Mouse (Mus musculus): Measurements from ENCODE around the gene Tnfaip8l1. TPM values are rescaled to one million over a fixed set of nuclear protein-coding genes. Genes with fewer than 3 reads are reported as not detected.

The Tnfaip8l1 gene
- polyA plus RNA-seq, 1 experiment: 2.3 TPM

- Histone ChIP-seq H3ac (ENCODE audit: control insufficient read depth, insufficient read length) (no peak overlapping the region), H3K4me2 (ENCODE audit: low read depth) (no peak overlapping the region), H3K36me3 (ENCODE audit: control insufficient read depth, insufficient read depth) (no peaks in the 10 kb centered on the region), H3K27me3 (ENCODE audit: control insufficient read depth, insufficient read depth, insufficient read length) (peaks cover 82% of the 10 kb centered on the region), H3K4me3 (no peak overlapping the region), H3K79me2 (ENCODE audit: control insufficient read depth, insufficient read depth) (no peaks in the 10 kb centered on the region)
- TF ChIP-seq TCF3 (IDR thresholded peaks at IDR 0.05; ENCODE audit: insufficient read length, low read depth): peak; percentile 2
- TF ChIP-seq MYOG (IDR thresholded peaks at IDR 0.05; ENCODE audit: control insufficient read depth in 1 of 3, insufficient read depth in 1 of 3, insufficient read length in 2 of 3, low read depth in 2 of 3): peak in 1 of 3 experiments; percentile 25
- peak in 1 of 3 experiments; percentile 7 for TF ChIP-seq MYOD1 (IDR thresholded peaks at IDR 0.05; ENCODE audit: control insufficient read depth in 1 of 3, insufficient read length in 2 of 3, low read depth in 2 of 3)
- no peak for TF ChIP-seq SRF (IDR thresholded peaks at IDR 0.05; ENCODE audit: control insufficient read depth, insufficient read length, low read depth)
Measured at GRCm38 (mm10) chr17:56144546-56144945, 17.7 kb upstream of the Tnfaip8l1 start.

GRCm38 (mm10) chr17:56146131-56146530 is 16.1 kb upstream of the Tnfaip8l1 start:
- TF ChIP-seq E2F4 (IDR thresholded peaks at IDR 0.05; ENCODE audit: insufficient read depth) (no peak), REST (IDR thresholded peaks at IDR 0.05; ENCODE audit: insufficient read depth, insufficient read length) (no peak), TCF12 (IDR thresholded peaks at IDR 0.05; ENCODE audit: insufficient read depth, poor library complexity, severe bottlenecking) (no peak), SRF (IDR thresholded peaks at IDR 0.05; ENCODE audit: control insufficient read depth, insufficient read length, low read depth) (no peak), MAX (IDR thresholded peaks at IDR 0.05; ENCODE audit: low read depth) (no peak), CEBPB (IDR thresholded peaks at IDR 0.05; ENCODE audit: insufficient read depth, poor library complexity, severe bottlenecking) (no peak), TCF3 (IDR thresholded peaks at IDR 0.05; ENCODE audit: insufficient read length, low read depth) (no peak), POLR2A (IDR thresholded peaks at IDR 0.05; ENCODE audit: insufficient read length, low read depth) (no peak), MYOD1 (IDR thresholded peaks at IDR 0.05; ENCODE audit: control insufficient read depth in 1 of 3, insufficient read length in 2 of 3, low read depth in 2 of 3) (no peak), MYOG (IDR thresholded peaks at IDR 0.05; ENCODE audit: control insufficient read depth in 1 of 3, insufficient read depth in 1 of 3, insufficient read length in 2 of 3, low read depth in 2 of 3) (no peak), USF1 (IDR thresholded peaks at IDR 0.05; ENCODE audit: low read depth) (no peak)
- H3K4me3 ChIP-seq: no peak overlapping the region
- peaks cover 73% of the 10 kb centered on the region for H3K27me3 ChIP-seq (ENCODE audit: control insufficient read depth, insufficient read depth, insufficient read length)
- H3K36me3 ChIP-seq (ENCODE audit: control insufficient read depth, insufficient read depth): no peaks in the 10 kb centered on the region
- no peak overlapping the region for H3K4me2 ChIP-seq (ENCODE audit: low read depth)
- no peaks in the 10 kb centered on the region for H3K79me2 ChIP-seq (ENCODE audit: control insufficient read depth, insufficient read depth)
- H3ac ChIP-seq (ENCODE audit: control insufficient read depth, insufficient read length): no peak overlapping the region

GRCm38 (mm10) chr17:56147420-56147819 is 14.9 kb upstream of the Tnfaip8l1 start:
- H3ac ChIP-seq (ENCODE audit: control insufficient read depth, insufficient read length): no peak overlapping the region
- H3K4me3 ChIP-seq: no peak overlapping the region
- H3K79me2 ChIP-seq (ENCODE audit: control insufficient read depth, insufficient read depth): no peaks in the 10 kb centered on the region
- no peaks in the 10 kb centered on the region for H3K36me3 ChIP-seq (ENCODE audit: control insufficient read depth, insufficient read depth)
- H3K27me3 ChIP-seq (ENCODE audit: control insufficient read depth, insufficient read depth, insufficient read length): peaks cover 65% of the 10 kb centered on the region
- TF ChIP-seq MAX (IDR thresholded peaks at IDR 0.05; ENCODE audit: low read depth) (no peak), TCF3 (IDR thresholded peaks at IDR 0.05; ENCODE audit: insufficient read length, low read depth) (peak; percentile 97), MYOD1 (IDR thresholded peaks at IDR 0.05; ENCODE audit: control insufficient read depth in 1 of 3, insufficient read length in 2 of 3, low read depth in 2 of 3) (peak; percentile 25 to 97 (median 96)), MYOG (IDR thresholded peaks at IDR 0.05; ENCODE audit: control insufficient read depth in 1 of 3, insufficient read depth in 1 of 3, insufficient read length in 2 of 3, low read depth in 2 of 3) (peak; percentile 72 to 99 (median 97)), TCF12 (IDR thresholded peaks at IDR 0.05; ENCODE audit: insufficient read depth, poor library complexity, severe bottlenecking) (peak; percentile 98)
- no peak overlapping the region for H3K4me2 ChIP-seq (ENCODE audit: low read depth)

- H3K36me3 ChIP-seq (ENCODE audit: control insufficient read depth, insufficient read depth): no peaks in the 10 kb centered on the region
- TF ChIP-seq MYOD1 (IDR thresholded peaks at IDR 0.05; ENCODE audit: control insufficient read depth in 1 of 3, insufficient read length in 2 of 3, low read depth in 2 of 3): no peak
- TF ChIP-seq MAX (IDR thresholded peaks at IDR 0.05; ENCODE audit: low read depth): no peak
- no peak for TF ChIP-seq E2F4 (IDR thresholded peaks at IDR 0.05; ENCODE audit: insufficient read depth)
- TF ChIP-seq CEBPB (IDR thresholded peaks at IDR 0.05; ENCODE audit: insufficient read depth, poor library complexity, severe bottlenecking): no peak
- no peak for TF ChIP-seq SRF (IDR thresholded peaks at IDR 0.05; ENCODE audit: control insufficient read depth, insufficient read length, low read depth)
- no peak for TF ChIP-seq TCF12 (IDR thresholded peaks at IDR 0.05; ENCODE audit: insufficient read depth, poor library complexity, severe bottlenecking)
- no peak for TF ChIP-seq USF1 (IDR thresholded peaks at IDR 0.05; ENCODE audit: low read depth)
- no peak for TF ChIP-seq MYOG (IDR thresholded peaks at IDR 0.05; ENCODE audit: control insufficient read depth in 1 of 3, insufficient read depth in 1 of 3, insufficient read length in 2 of 3, low read depth in 2 of 3)
- no peak for TF ChIP-seq REST (IDR thresholded peaks at IDR 0.05; ENCODE audit: insufficient read depth, insufficient read length)
- no peak for TF ChIP-seq POLR2A (IDR thresholded peaks at IDR 0.05; ENCODE audit: insufficient read length, low read depth)
- TF ChIP-seq TCF3 (IDR thresholded peaks at IDR 0.05; ENCODE audit: insufficient read length, low read depth): no peak
- TF ChIP-seq POLR2AphosphoS2 (IDR thresholded peaks at IDR 0.05; ENCODE audit: insufficient read length, low read depth): no peak
Measured at GRCm38 (mm10) chr17:56148280-56148679, 14.0 kb upstream of the Tnfaip8l1 start.

GRCm38 (mm10) chr17:56148790-56149618 is 13.3 kb upstream of the Tnfaip8l1 start:
- no peak overlapping the region for H3ac ChIP-seq (ENCODE audit: control insufficient read depth, insufficient read length)
- TF ChIP-seq USF1 (IDR thresholded peaks at IDR 0.05; ENCODE audit: low read depth) (no peak), POLR2AphosphoS2 (IDR thresholded peaks at IDR 0.05; ENCODE audit: insufficient read length, low read depth) (no peak), MYOG (IDR thresholded peaks at IDR 0.05; ENCODE audit: control insufficient read depth in 1 of 3, insufficient read depth in 1 of 3, insufficient read length in 2 of 3, low read depth in 2 of 3) (peak in 2 of 3 experiments; percentile 47 to 77), CEBPB (IDR thresholded peaks at IDR 0.05; ENCODE audit: insufficient read depth, poor library complexity, severe bottlenecking) (no peak), MYOD1 (IDR thresholded peaks at IDR 0.05; ENCODE audit: control insufficient read depth in 1 of 3, insufficient read length in 2 of 3, low read depth in 2 of 3) (peak in 1 of 3 experiments; percentile 49), SRF (IDR thresholded peaks at IDR 0.05; ENCODE audit: control insufficient read depth, insufficient read length, low read depth) (no peak)
- H3K79me2 ChIP-seq (ENCODE audit: control insufficient read depth, insufficient read depth): no peaks in the 10 kb centered on the region
- H3K27me3 ChIP-seq (ENCODE audit: control insufficient read depth, insufficient read depth, insufficient read length): peaks cover 62% of the 10 kb centered on the region
- no peak overlapping the region for H3K4me2 ChIP-seq (ENCODE audit: low read depth)
- H3K4me3 ChIP-seq: no peak overlapping the region
- no peaks in the 10 kb centered on the region for H3K36me3 ChIP-seq (ENCODE audit: control insufficient read depth, insufficient read depth)

More at GRCm38 (mm10) chr17:56148280-56148679, 14.0 kb upstream of the Tnfaip8l1 start:
- no peak overlapping the region for H3ac ChIP-seq (ENCODE audit: control insufficient read depth, insufficient read length)
- H3K27me3 ChIP-seq (ENCODE audit: control insufficient read depth, insufficient read depth, insufficient read length): peaks cover 62% of the 10 kb centered on the region
- H3K4me3 ChIP-seq: no peak overlapping the region
- H3K79me2 ChIP-seq (ENCODE audit: control insufficient read depth, insufficient read depth): no peaks in the 10 kb centered on the region
- no peak overlapping the region for H3K4me2 ChIP-seq (ENCODE audit: low read depth)
